Mouse (Mus musculus) brain, adult 2 months (tissue): ENCODE measurements around the gene Lysmd3.

ENCODE experiments used
- DNase-seq: peaks from one replicate; pipeline ENCODE4 v3.0.0; 2011; ENCODE audit warnings: low read depth, low spot score

The Lysmd3 gene

DNA sequence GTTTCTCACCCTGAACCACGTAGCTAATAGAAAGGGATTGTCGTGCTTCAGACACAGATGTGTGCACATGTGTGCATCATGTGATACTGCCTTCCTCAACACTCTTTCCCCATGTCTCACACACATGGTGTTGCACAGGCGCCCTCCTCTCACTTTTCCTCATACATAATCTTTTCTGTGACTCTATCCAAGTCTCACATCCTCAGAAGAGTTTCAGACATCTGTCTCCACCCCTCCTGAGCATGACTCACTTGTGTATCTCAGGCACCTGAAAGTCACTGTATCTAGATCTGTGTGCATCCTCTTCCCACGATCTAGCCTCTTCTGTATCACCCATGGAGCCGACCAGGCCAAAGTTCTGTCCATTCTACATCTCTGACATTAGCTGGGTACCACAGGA lies 10.2 kb downstream of the Lysmd3 start:
- DNase-seq, result peak; percentile 29

DNA sequence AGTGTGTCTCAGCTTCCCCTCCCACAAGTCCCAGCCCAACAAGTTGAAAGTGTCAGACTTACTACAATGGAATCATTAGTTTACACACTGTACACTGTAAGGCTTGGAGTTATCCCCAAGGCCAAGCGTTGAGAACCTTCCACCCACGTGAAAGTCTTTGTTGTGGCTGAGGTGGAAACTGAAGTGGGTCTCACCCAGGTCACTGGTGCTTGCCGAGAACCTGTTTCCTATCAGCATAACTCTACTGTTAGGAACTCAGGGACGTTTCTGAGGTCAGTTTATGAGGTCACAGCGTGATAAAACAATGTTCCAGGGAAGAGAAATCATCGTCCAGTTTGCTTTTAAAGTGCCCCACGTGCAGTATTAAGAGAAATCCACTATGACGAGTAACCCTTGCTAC lies 17.9 kb downstream of the Lysmd3 start:
- DNase-seq, result no peak

DNA sequence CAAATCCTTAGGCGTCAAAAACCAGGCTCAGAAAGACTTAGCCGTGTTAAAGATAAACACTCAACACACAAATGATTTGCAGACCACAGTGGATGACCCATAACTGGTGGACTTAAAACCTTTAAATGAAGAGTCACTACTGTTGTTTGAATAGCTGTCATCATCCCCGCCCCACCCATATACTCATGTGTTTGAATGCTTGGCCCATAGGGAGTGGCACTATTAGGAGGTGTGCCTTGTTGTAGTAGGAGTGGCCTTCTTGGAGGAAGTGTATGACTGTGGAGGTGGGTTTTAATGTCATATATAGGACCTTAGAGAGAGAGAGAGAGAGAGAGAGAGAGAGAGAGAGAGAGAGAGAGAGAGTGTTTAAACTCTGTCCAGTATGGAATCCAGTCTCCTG lies 25.6 kb downstream of the Lysmd3 start:
- DNase-seq, result no peak

- peak; percentile 68 for DNase-seq
Observed at GRCm38 (mm10) chr13:81684258-81684657, 26.8 kb downstream of the Lysmd3 start.

DNA sequence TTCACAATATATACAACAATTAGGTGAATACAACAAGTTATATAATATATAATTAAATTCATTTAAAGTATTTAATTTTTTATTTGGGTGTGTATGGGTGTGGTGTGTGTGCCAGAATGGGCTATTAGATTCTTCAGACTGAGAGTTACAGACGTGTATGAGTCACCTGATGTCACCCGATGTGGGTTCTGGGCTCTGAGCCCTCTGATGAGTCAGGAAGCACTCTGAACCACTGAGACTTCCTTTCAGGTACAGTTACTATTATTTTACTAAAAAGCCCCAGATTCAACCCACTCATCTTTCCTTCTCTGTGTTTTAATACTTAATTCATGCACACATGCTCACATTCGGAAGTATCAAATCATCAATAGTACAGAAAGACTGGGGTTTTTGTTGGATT lies 27.4 kb downstream of the Lysmd3 start:
- DNase-seq, result peak; percentile 63

GRCm38 (mm10) chr13:81689587-81689986 lies 32.1 kb downstream of the Lysmd3 start:
- DNase-seq, result no peak

DNA sequence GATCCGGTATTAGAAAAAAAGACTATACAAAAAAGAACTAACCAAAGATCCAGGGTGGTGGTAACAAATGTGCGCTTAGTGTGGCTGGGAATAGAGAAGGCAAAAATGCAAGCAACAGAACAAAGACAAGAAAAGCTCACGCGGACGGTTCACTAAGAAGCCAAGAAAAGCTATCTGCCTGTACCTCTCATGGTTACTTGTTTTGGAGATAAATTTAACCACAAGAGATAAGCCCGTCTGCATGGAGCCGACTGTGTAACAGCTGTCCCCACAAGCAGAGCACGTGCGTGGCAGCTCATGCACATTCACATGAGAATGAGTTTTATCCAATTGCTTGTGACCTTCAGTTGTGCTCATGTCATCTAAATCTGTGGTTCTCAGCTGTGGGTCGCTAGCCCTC lies 33.0 kb downstream of the Lysmd3 start:
- DNase-seq, result peak; percentile 12

DNA sequence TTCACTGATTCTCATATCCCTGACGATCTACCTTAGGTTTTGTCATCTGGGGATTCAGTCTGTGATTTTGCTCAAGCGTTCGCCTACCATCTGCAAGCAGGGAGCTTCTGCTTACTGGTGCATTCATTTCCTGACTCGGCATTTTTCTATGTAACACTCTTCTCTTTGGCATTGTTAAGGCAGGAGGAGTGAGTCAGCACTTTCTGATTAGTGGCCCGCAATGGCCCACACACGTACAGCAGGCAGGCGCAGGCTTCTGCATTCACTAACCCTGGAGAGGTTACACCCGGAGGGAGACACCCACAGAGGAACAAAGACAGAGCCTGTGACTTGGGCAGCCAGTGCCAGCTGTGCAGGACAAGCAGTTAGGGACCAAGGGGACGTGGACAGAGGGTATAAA lies 34.1 kb downstream of the Lysmd3 start:
- peak; percentile 85 for DNase-seq

- no peak for DNase-seq
Observed at GRCm38 (mm10) chr13:81694446-81694845, 37.0 kb downstream of the Lysmd3 start.

GRCm38 (mm10) chr13:81703148-81703547 lies 45.7 kb downstream of the Lysmd3 start:
- DNase-seq, result no peak

- no peak for DNase-seq
Observed at GRCm38 (mm10) chr13:81703621-81704020, 46.2 kb downstream of the Lysmd3 start.

- DNase-seq, result peak; percentile 71
Observed at GRCm38 (mm10) chr13:81706311-81706710, 48.8 kb downstream of the Lysmd3 start.

GRCm38 (mm10) chr13:81709805-81710204 lies 52.3 kb downstream of the Lysmd3 start:
- DNase-seq, result no peak

- DNase-seq, result no peak
Observed at GRCm38 (mm10) chr13:81710266-81710665, 52.8 kb downstream of the Lysmd3 start.

- peak; percentile 97 for DNase-seq
Observed at GRCm38 (mm10) chr13:81710775-81711545, 53.5 kb downstream of the Lysmd3 start, which contains the start of the genes Polr3g and Mblac2. Gene Polr3g, minus strand, starts transcription at chr13:81711013. Gene Mblac2, plus strand, starts transcription at chr13:81711341.

GRCm38 (mm10) chr13:81711546-81712371 lies 54.3 kb downstream of the Lysmd3 start:
- peak; percentile 65 for DNase-seq

DNA sequence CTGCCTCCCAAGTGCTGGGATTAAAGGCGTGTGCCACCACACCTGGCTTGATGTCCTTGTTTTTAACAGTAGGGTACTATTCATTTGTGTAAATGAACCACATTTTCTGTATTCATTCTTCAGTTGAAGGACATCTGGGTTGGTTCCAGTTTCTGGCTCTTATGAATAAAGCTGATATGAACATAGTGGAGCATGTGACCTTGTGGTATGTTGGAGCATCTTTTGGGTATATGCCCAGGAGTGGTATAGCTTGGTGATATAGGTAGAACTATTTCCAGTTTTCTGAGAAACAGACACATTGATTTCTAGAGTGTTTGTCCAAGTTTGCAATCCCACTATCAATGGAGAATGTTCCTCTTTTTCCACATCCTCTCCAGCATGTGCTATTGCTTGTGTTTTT lies 56.4 kb downstream of the Lysmd3 start:
- no peak for DNase-seq
